ENCODE assay signal across 9 mouse cellular contexts in the genomic region with DNA sequence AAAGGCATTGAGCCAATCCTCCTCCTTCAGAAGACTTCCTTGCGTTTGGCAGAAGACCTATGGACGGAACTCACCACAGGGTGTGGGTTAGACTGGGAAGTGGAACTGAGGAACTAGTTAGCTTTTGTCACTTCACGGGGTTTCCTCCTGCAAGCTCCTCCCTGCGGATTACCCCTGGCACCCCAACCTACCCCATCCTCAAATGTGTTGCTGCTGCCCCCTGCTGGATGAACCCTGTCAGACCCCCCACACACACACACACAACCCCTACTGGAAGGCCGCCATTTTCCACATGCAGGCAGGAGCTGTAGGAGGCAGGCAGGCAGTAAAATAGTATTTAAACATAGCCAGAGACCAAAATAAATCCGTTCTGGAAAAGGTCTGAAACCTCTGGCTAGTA. TPM values are rescaled to one million over a fixed set of nuclear protein-coding genes. Genes with fewer than 3 reads are reported as not detected.
DNase-seq lines count a peak whose midpoint lies in the region; ATAC-seq and TF ChIP-seq lines count a peak whose summit lies in the region.
"Had no signal": no experiment of that assay in that cellular context is flagged by ENCODE, and none has a peak within 500 bp of the region (broad histone marks: within the 10 kb centered on the region; RNA-seq: fewer than 3 reads in every experiment).

No protein-coding gene starts in this region.

- no peak overlapping the region for H3K4me3 ChIP-seq in kidney, embryonic 15.5 days (replicated peaks)
- H3K4me3 ChIP-seq in macrophage (ENCODE audit: inconsistent target), result no peak overlapping the region
- H3K4me3 ChIP-seq in testis, adult 2 months (ENCODE audit: control insufficient read depth, low read depth, low read length), result peak overlapping the region; percentile 10; the same call in 1 of the 2 replicates
- no peak overlapping the region for H3K4me3 ChIP-seq in midbrain, embryonic 16.5 days (ENCODE audit: low read depth, low read length)
- H3K4me3 ChIP-seq: embryonic facial prominence, embryonic 15.5 days had no signal

- peak; percentile 46; the same call in 1 of the 2 replicates for TF ChIP-seq CTCF in testis, adult 2 months (IDR thresholded peaks at IDR 0.05; ENCODE audit: control insufficient read depth, insufficient read depth, insufficient replicate concordance, low read depth, low read length)

- peaks cover 12% of the 10 kb centered on the region for H3K4me1 ChIP-seq in kidney, embryonic 15.5 days
- H3K4me1 ChIP-seq in testis, adult 2 months (ENCODE audit: control insufficient read depth, insufficient read depth, low read length), result peaks cover 4% of the 10 kb centered on the region
- H3K4me1 ChIP-seq in midbrain, embryonic 16.5 days (ENCODE audit: control insufficient read depth, insufficient read depth, low read length), result no peaks in the 10 kb centered on the region
- H3K4me1 ChIP-seq: embryonic facial prominence, embryonic 15.5 days had no signal

- DNase-seq in kidney, adult 18-20 months, result peak; percentile 68
- DNase-seq in adrenal gland, postnatal 25 days, result peak; percentile 78
- DNase-seq in gastrocnemius, adult 8-10 months (ENCODE audit: low spot score in 2 of 2), result peak; percentile 31 to 34
- peak; percentile 33 to 41 for DNase-seq in layer of hippocampus, postnatal 14 days (ENCODE audit: low spot score in 2 of 2)

- ATAC-seq in kidney, embryonic 15.5 days (replicated peaks; ENCODE audit: low FRiP score), result no peak
- ATAC-seq in midbrain, embryonic 16.5 days, result no peak

- no peaks in the 10 kb centered on the region for H3K9me3 ChIP-seq in kidney, embryonic 15.5 days (replicated peaks)
- no peaks in the 10 kb centered on the region for H3K9me3 ChIP-seq in midbrain, embryonic 16.5 days (replicated peaks; ENCODE audit: control insufficient read depth, low read length, poor library complexity, severe bottlenecking)
- H3K9me3 ChIP-seq: embryonic facial prominence, embryonic 15.5 days had no signal

- TF ChIP-seq POLR2A in testis, adult 2 months (IDR thresholded peaks at IDR 0.05; ENCODE audit: control insufficient read depth, low read depth, low read length), result no peak

- no peak overlapping the region for H3K27ac ChIP-seq in kidney, embryonic 15.5 days
- H3K27ac ChIP-seq in macrophage, result peak overlapping the region; percentile 71
- H3K27ac ChIP-seq in testis, adult 2 months (ENCODE audit: control insufficient read depth, insufficient read depth, low read depth, low read length), result no peak overlapping the region
- H3K27ac ChIP-seq in midbrain, embryonic 16.5 days (ENCODE audit: low read length), result no peak overlapping the region
- H3K27ac ChIP-seq: embryonic facial prominence, embryonic 15.5 days had no signal

- H3K27me3 ChIP-seq in kidney, embryonic 15.5 days, result no peaks in the 10 kb centered on the region
- no peaks in the 10 kb centered on the region for H3K27me3 ChIP-seq in testis, adult 2 months (ENCODE audit: control insufficient read depth, insufficient read depth, low read length)
- H3K27me3 ChIP-seq in midbrain, embryonic 16.5 days (ENCODE audit: control insufficient read depth, insufficient read depth, low read depth, low read length), result no peaks in the 10 kb centered on the region
- H3K27me3 ChIP-seq: embryonic facial prominence, embryonic 15.5 days had no signal

- no peaks in the 10 kb centered on the region for H3K79me2 ChIP-seq in macrophage (ENCODE audit: inconsistent target)

- no peaks in the 10 kb centered on the region for H3K36me3 ChIP-seq in kidney, embryonic 15.5 days
- H3K36me3 ChIP-seq in macrophage (ENCODE audit: inconsistent target), result no peaks in the 10 kb centered on the region
- H3K36me3 ChIP-seq in testis, adult 2 months (ENCODE audit: control insufficient read depth, insufficient read depth, low read length), result no peaks in the 10 kb centered on the region
- H3K36me3 ChIP-seq in midbrain, embryonic 16.5 days (ENCODE audit: control insufficient read depth, insufficient read depth, low read length), result no peaks in the 10 kb centered on the region
- H3K36me3 ChIP-seq: embryonic facial prominence, embryonic 15.5 days had no signal

- WGBS in kidney, embryonic 15.5 days, result 79% methylated on average over 6 of the region's 6 CpGs
- WGBS in macrophage (ENCODE audit: missing documents), result 20% methylated on average over 6 of the region's 6 CpGs
- 77% methylated on average over 6 of the region's 6 CpGs for WGBS in midbrain, embryonic 16.5 days

- no peak overlapping the region for H3K4me2 ChIP-seq in kidney, embryonic 15.5 days
- H3K4me2 ChIP-seq in midbrain, embryonic 16.5 days (ENCODE audit: low read length), result no peak overlapping the region
- H3K4me2 ChIP-seq: embryonic facial prominence, embryonic 15.5 days had no signal

- H3K9ac ChIP-seq in kidney, embryonic 15.5 days, result no peak overlapping the region
- H3K9ac ChIP-seq in midbrain, embryonic 16.5 days (ENCODE audit: low read depth, low read length), result no peak overlapping the region
- H3K9ac ChIP-seq: embryonic facial prominence, embryonic 15.5 days had no signal

RNA-seq across cellular contexts. Expression of gene Bex6, which starts 23.1 kb away (rescaled TPM):
- not detected in 2 replicates for polyA plus RNA-seq in kidney, embryonic 15.5 days (2015; fragmentation: Nextera tagmentation; extraction: Ambion mirVana)
- not detected in 2 replicates for total RNA-seq in adrenal gland, postnatal 25 days (2021)
- total RNA-seq in gastrocnemius, adult 8-10 months (2022), result not detected
- total RNA-seq in layer of hippocampus, postnatal 14 days (2021), result not detected
- under 1 TPM in 1 of 26 experiments, not detected in 25; 0.99 TPM for total RNA-seq in macrophage (2018; cell fraction: chromatin; rRNA removed)
- 1 to 10 TPM in 1 of 26 experiments, under 1 TPM in 24, not detected in 1; 0.14 to 1.2 (median 0.43) TPM for total RNA-seq in macrophage (2018; cell fraction: cytosol; rRNA removed)
- not detected for total RNA-seq in macrophage (2018; cell fraction: nucleus; rRNA removed)
- polyA plus RNA-seq in macrophage (2018), result 0.64 to 0.83 TPM (median 0.74 TPM) in 3 replicates
- 1.6 and 1.9 TPM in 2 replicates for polyA plus RNA-seq in testis, adult 2 months (2012; rRNA removed)
- polyA plus RNA-seq in midbrain, embryonic 16.5 days (2015; fragmentation: Nextera tagmentation; extraction: Ambion mirVana), result not detected in 2 replicates

RNA-seq across cellular contexts. Expression of gene Nrros, which starts 37.3 kb away (rescaled TPM):
- polyA plus RNA-seq in kidney, embryonic 15.5 days (2015; fragmentation: Nextera tagmentation; extraction: Ambion mirVana), result 17.7 and 17.8 TPM in 2 replicates
- 6.1 and 8.9 TPM in 2 replicates for total RNA-seq in adrenal gland, postnatal 25 days (2021)
- total RNA-seq in gastrocnemius, adult 8-10 months (2022), result 1 to 10 TPM in 2 of 4 experiments, under 1 TPM in 2; 0.56 to 1.7 (median 1.2) TPM
- 10 to 100 TPM; 10.6 to 11.7 TPM for total RNA-seq in layer of hippocampus, postnatal 14 days (2021)
- 1,000 to 10,000 TPM in 3 of 26 experiments, 100 to 1,000 TPM in 23; 132 to 1,171 (median 355) TPM for total RNA-seq in macrophage (2018; cell fraction: chromatin; rRNA removed)
- 100 to 1,000 TPM; 175 to 537 (median 329) TPM for total RNA-seq in macrophage (2018; cell fraction: cytosol; rRNA removed)
- total RNA-seq in macrophage (2018; cell fraction: nucleus; rRNA removed), result 1,000 to 10,000 TPM in 5 of 26 experiments, 100 to 1,000 TPM in 21; 236 to 1,699 (median 464) TPM
- 133 to 329 TPM (median 277 TPM) in 3 replicates for polyA plus RNA-seq in macrophage (2018)
- polyA plus RNA-seq in testis, adult 2 months (2012; rRNA removed), result 4.1 and 4.5 TPM in 2 replicates
- polyA plus RNA-seq in midbrain, embryonic 16.5 days (2015; fragmentation: Nextera tagmentation; extraction: Ambion mirVana), result 6.7 and 6.8 TPM in 2 replicates

RNA-seq across cellular contexts. Expression of gene Fbxo45, which starts 44.3 kb away (rescaled TPM):
- polyA plus RNA-seq in kidney, embryonic 15.5 days (2015; fragmentation: Nextera tagmentation; extraction: Ambion mirVana), result 10.4 and 11.2 TPM in 2 replicates
- total RNA-seq in adrenal gland, postnatal 25 days (2021), result 19.6 and 22.8 TPM in 2 replicates
- 10 to 100 TPM; 15.9 to 20.6 (median 16.7) TPM for total RNA-seq in gastrocnemius, adult 8-10 months (2022)
- total RNA-seq in layer of hippocampus, postnatal 14 days (2021), result 10 to 100 TPM; 42.8 to 43.1 TPM
- 10 to 100 TPM in 5 of 26 experiments, 1 to 10 TPM in 21; 3.2 to 12.7 (median 6.9) TPM for total RNA-seq in macrophage (2018; cell fraction: chromatin; rRNA removed)
- total RNA-seq in macrophage (2018; cell fraction: cytosol; rRNA removed), result 10 to 100 TPM in 10 of 26 experiments, 1 to 10 TPM in 16; 6.0 to 12.6 (median 9.0) TPM
- 10 to 100 TPM in 13 of 26 experiments, 1 to 10 TPM in 13; 5.3 to 21.4 (median 10.1) TPM for total RNA-seq in macrophage (2018; cell fraction: nucleus; rRNA removed)
- 7.9 to 11.3 TPM (median 8.2 TPM) in 3 replicates for polyA plus RNA-seq in macrophage (2018)
- polyA plus RNA-seq in testis, adult 2 months (2012; rRNA removed), result 3.7 and 4.8 TPM in 2 replicates
- polyA plus RNA-seq in midbrain, embryonic 16.5 days (2015; fragmentation: Nextera tagmentation; extraction: Ambion mirVana), result 5.9 and 8.2 TPM in 2 replicates

RNA-seq across cellular contexts. Expression of gene Wdr53, which starts 44.3 kb away (rescaled TPM):
- 19.3 and 19.5 TPM in 2 replicates for polyA plus RNA-seq in kidney, embryonic 15.5 days (2015; fragmentation: Nextera tagmentation; extraction: Ambion mirVana)
- 15.1 and 16.3 TPM in 2 replicates for total RNA-seq in adrenal gland, postnatal 25 days (2021)
- total RNA-seq in gastrocnemius, adult 8-10 months (2022), result 1 to 10 TPM; 5.5 to 8.0 (median 6.5) TPM
- total RNA-seq in layer of hippocampus, postnatal 14 days (2021), result 10 to 100 TPM; 10.7 to 12.8 TPM
- 10 to 100 TPM in 19 of 26 experiments, 1 to 10 TPM in 7; 5.2 to 29.7 (median 14.5) TPM for total RNA-seq in macrophage (2018; cell fraction: chromatin; rRNA removed)
- total RNA-seq in macrophage (2018; cell fraction: cytosol; rRNA removed), result 10 to 100 TPM in 23 of 26 experiments, 1 to 10 TPM in 3; 9.4 to 21.4 (median 17.3) TPM
- total RNA-seq in macrophage (2018; cell fraction: nucleus; rRNA removed), result 10 to 100 TPM in 21 of 26 experiments, 1 to 10 TPM in 5; 6.4 to 33.6 (median 13.4) TPM
- polyA plus RNA-seq in macrophage (2018), result 14.7 to 20.5 TPM (median 18.9 TPM) in 3 replicates
- 35.2 and 39.4 TPM in 2 replicates for polyA plus RNA-seq in testis, adult 2 months (2012; rRNA removed)
- 13.8 and 16.0 TPM in 2 replicates for polyA plus RNA-seq in midbrain, embryonic 16.5 days (2015; fragmentation: Nextera tagmentation; extraction: Ambion mirVana)
